Mouse (Mus musculus) erythroblast, embryonic 14.5 days (primary cell): ENCODE data around the gene Fuca1.

Source experiments
- GATA1 ChIP-seq: IDR thresholded peaks from 2 replicates; pipeline ENCODE4 v1.6.1; 2012; ENCODE audit warnings: low read length, inconsistent platforms, mixed read lengths
- TAL1 ChIP-seq: IDR thresholded peaks from 3 replicates; pipeline ENCODE4 v1.6.1; 2012; ENCODE audit warnings: low read length, inconsistent platforms, mixed read lengths

DNA sequence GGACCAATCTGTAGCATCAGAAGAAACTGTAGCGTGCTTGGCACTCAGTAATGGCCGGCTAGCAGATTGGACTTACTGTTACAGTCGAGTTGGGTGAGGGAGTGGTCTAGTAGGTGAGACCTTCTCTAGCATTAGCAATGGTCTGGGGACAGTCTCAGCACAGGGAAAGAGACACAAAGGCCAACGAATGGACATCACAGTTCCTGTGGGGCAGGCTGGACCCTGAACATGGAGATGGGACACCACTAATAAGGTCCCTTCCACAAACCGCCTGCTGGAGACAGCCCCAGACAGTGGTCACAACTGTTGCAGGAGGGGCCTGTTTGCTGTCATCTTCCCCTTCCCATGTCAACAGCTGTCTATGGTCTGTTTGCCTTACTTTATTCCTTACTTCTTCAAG is 41.2 kb downstream of the Fuca1 start:
- TF ChIP-seq TAL1 (no peak), GATA1 (no peak)
